Comparison of ENCODE assay signal across 25 mouse cellular contexts in genomic region chr5:140289161-140289560, GRCm38 (mm10). TPM values are rescaled to one million over a fixed set of nuclear protein-coding genes. Genes with fewer than 3 reads are reported as not detected.
DNase-seq lines count a peak whose midpoint lies in the region; ATAC-seq and TF ChIP-seq lines count a peak whose summit lies in the region.
"Had no signal": no experiment of that assay in that cellular context is flagged by ENCODE, and none has a peak within 500 bp of the region (broad histone marks: within the 10 kb centered on the region; RNA-seq: fewer than 3 reads in every experiment).

No protein-coding gene starts in this region.

- peak; percentile 71 for DNase-seq in kidney, adult 11 months
- no peak for DNase-seq in kidney, postnatal 10 days
- peak; percentile 45 to 68 for DNase-seq in kidney, adult 8-10 months
- peak; percentile 44 for DNase-seq in liver, adult 2 months (ENCODE audit: extremely low read depth, low read depth, low spot score)
- no peak for DNase-seq in spleen, postnatal 4 days (ENCODE audit: low spot score in 2 of 2)
- DNase-seq: adrenal gland, adult 8-10 months; adrenal gland, postnatal 25 days; cerebellum, adult 11-12 months; cerebellum, adult 8-10 months; cerebellum, postnatal 36 days; embryo, embryonic 11 days; gastrocnemius, postnatal 25 days; heart, adult 18-20 months; heart, postnatal 14 days; heart, postnatal 4 days had no signal

- TF ChIP-seq CTCF in liver, adult 2 months (IDR thresholded peaks at IDR 0.05; ENCODE audit: low read depth, low read length): no peak
- no peak for TF ChIP-seq CTCF in olfactory bulb, adult 2 months (IDR thresholded peaks at IDR 0.05; ENCODE audit: insufficient read depth, low read depth, low read length)

- H3K9ac ChIP-seq in kidney, embryonic 15.5 days: no peak overlapping the region
- no peak overlapping the region for H3K9ac ChIP-seq in liver, adult 2 months (ENCODE audit: low read depth, low read length)
- H3K9ac ChIP-seq in liver, embryonic 12.5 days: no peak overlapping the region
- H3K9ac ChIP-seq: embryonic facial prominence, embryonic 13.5 days; forebrain, embryonic 12.5 days; forebrain, embryonic 15.5 days; heart, embryonic 13.5 days had no signal

- no peak overlapping the region for H3K4me2 ChIP-seq in kidney, embryonic 15.5 days
- H3K4me2 ChIP-seq in liver, embryonic 12.5 days: no peak overlapping the region
- H3K4me2 ChIP-seq: embryonic facial prominence, embryonic 13.5 days; forebrain, embryonic 12.5 days; forebrain, embryonic 15.5 days; heart, embryonic 13.5 days had no signal

- no peaks in the 10 kb centered on the region for H3K27me3 ChIP-seq in kidney, embryonic 15.5 days
- no peaks in the 10 kb centered on the region for H3K27me3 ChIP-seq in liver, adult 2 months (ENCODE audit: control insufficient read depth, insufficient read depth, low read length)
- no peaks in the 10 kb centered on the region for H3K27me3 ChIP-seq in liver, embryonic 12.5 days (replicated peaks)
- H3K27me3 ChIP-seq: embryonic facial prominence, embryonic 13.5 days; forebrain, embryonic 12.5 days; forebrain, embryonic 15.5 days; heart, embryonic 13.5 days had no signal

- H3K36me3 ChIP-seq in kidney, embryonic 15.5 days: peaks cover 71% of the 10 kb centered on the region
- H3K36me3 ChIP-seq in liver, adult 2 months (ENCODE audit: control insufficient read depth, insufficient read depth, low read length): no peaks in the 10 kb centered on the region
- peaks cover 95% of the 10 kb centered on the region for H3K36me3 ChIP-seq in liver, embryonic 12.5 days

- no peaks in the 10 kb centered on the region for H3K4me1 ChIP-seq in kidney, embryonic 15.5 days
- H3K4me1 ChIP-seq in liver, adult 2 months (ENCODE audit: control insufficient read depth, insufficient read depth, low read length): no peaks in the 10 kb centered on the region
- H3K4me1 ChIP-seq in liver, embryonic 12.5 days: no peaks in the 10 kb centered on the region
- H3K4me1 ChIP-seq in olfactory bulb, adult 2 months (ENCODE audit: control insufficient read depth, insufficient read depth, low read length): peaks cover 14% of the 10 kb centered on the region
- H3K4me1 ChIP-seq: embryonic facial prominence, embryonic 13.5 days; forebrain, embryonic 12.5 days; forebrain, embryonic 15.5 days had no signal

- ATAC-seq in kidney, embryonic 15.5 days (replicated peaks; ENCODE audit: low FRiP score): no peak
- no peak for ATAC-seq in liver, embryonic 12.5 days
- ATAC-seq: activated CD4-positive, CD25-positive, alpha-beta regulatory T cell, adult 4 months had no signal

- no peak for TF ChIP-seq POLR2A in liver, adult 2 months (IDR thresholded peaks at IDR 0.05; ENCODE audit: extremely low read depth, insufficient read depth, low read length)
- TF ChIP-seq POLR2A in olfactory bulb, adult 2 months (IDR thresholded peaks at IDR 0.05; ENCODE audit: insufficient read depth, low read depth, low read length): no peak

- H3K9me3 ChIP-seq in kidney, embryonic 15.5 days (replicated peaks): no peaks in the 10 kb centered on the region
- H3K9me3 ChIP-seq in liver, embryonic 12.5 days (replicated peaks): no peaks in the 10 kb centered on the region
- H3K9me3 ChIP-seq: embryonic facial prominence, embryonic 10.5 days; embryonic facial prominence, embryonic 13.5 days; forebrain, embryonic 12.5 days; forebrain, embryonic 15.5 days; heart, embryonic 13.5 days had no signal

- H3K79me2 ChIP-seq in liver, adult 2 months (ENCODE audit: control insufficient read depth, insufficient read depth, low read length): no peaks in the 10 kb centered on the region

- H3K27ac ChIP-seq in kidney, embryonic 15.5 days: no peak overlapping the region
- no peak overlapping the region for H3K27ac ChIP-seq in liver, adult 2 months (replicated peaks; ENCODE audit: insufficient read depth, low read depth, low read length)
- no peak overlapping the region for H3K27ac ChIP-seq in liver, embryonic 12.5 days
- H3K27ac ChIP-seq in olfactory bulb, adult 2 months (ENCODE audit: insufficient read depth, low read depth, low read length): peak overlapping the region; percentile 31; the same call in 1 of the 2 replicates
- H3K27ac ChIP-seq: embryonic facial prominence, embryonic 10.5 days; embryonic facial prominence, embryonic 13.5 days; forebrain, embryonic 12.5 days; forebrain, embryonic 15.5 days; heart, embryonic 13.5 days had no signal

- H3K4me3 ChIP-seq in kidney, embryonic 15.5 days (replicated peaks): no peak overlapping the region
- H3K4me3 ChIP-seq in liver, adult 2 months (ENCODE audit: insufficient read depth, low read depth, low read length): no peak overlapping the region
- no peak overlapping the region for H3K4me3 ChIP-seq in liver, embryonic 12.5 days
- H3K4me3 ChIP-seq in olfactory bulb, adult 2 months (ENCODE audit: insufficient read depth, low read depth, low read length): no peak overlapping the region
- H3K4me3 ChIP-seq: embryonic facial prominence, embryonic 10.5 days; embryonic facial prominence, embryonic 13.5 days; erythroblast, embryonic 14.5 days; forebrain, embryonic 12.5 days; forebrain, embryonic 15.5 days; heart, embryonic 13.5 days had no signal

- WGBS in kidney, embryonic 15.5 days: 94% methylated on average over 2 of the region's 2 CpGs
- 93% methylated on average over 2 of the region's 2 CpGs for WGBS in liver, adult 2 months
- WGBS in liver, embryonic 12.5 days (ENCODE audit: insufficient replicate concordance): 85% methylated on average over 2 of the region's 2 CpGs
- 95% methylated on average over 2 of the region's 2 CpGs for WGBS in olfactory bulb, adult 2 months

RNA-seq across cellular contexts. Expression of gene Mad1l1, which starts 32.2 kb away (rescaled TPM):
- 46.5 and 53.0 TPM in 2 replicates for polyA plus RNA-seq in kidney, embryonic 15.5 days (2015; fragmentation: Nextera tagmentation; extraction: Ambion mirVana)
- 6.4 and 6.7 TPM in 2 replicates for total RNA-seq in liver, adult 2 months (2014; rRNA removed)
- polyA plus RNA-seq in liver, adult 2 months (2012; rRNA removed): 13.0 and 14.4 TPM in 2 replicates
- 31.0 and 33.6 TPM in 2 replicates for polyA plus RNA-seq in liver, embryonic 12.5 days (2016; fragmentation: Nextera tagmentation; extraction: Ambion mirVana)
- polyA plus RNA-seq in olfactory bulb, adult 2 months (2012; ENCODE audit: insufficient read depth, insufficient read length, low replicate concordance, missing spikeins): 302 TPM in 1 of 2 replicates, not detected in the other

RNA-seq across cellular contexts. Expression of gene Nudt1, which starts 32.3 kb away (rescaled TPM):
- polyA plus RNA-seq in kidney, embryonic 15.5 days (2015; fragmentation: Nextera tagmentation; extraction: Ambion mirVana): 54.8 and 60.1 TPM in 2 replicates
- 20.7 and 25.3 TPM in 2 replicates for total RNA-seq in liver, adult 2 months (2014; rRNA removed)
- 15.8 and 20.2 TPM in 2 replicates for polyA plus RNA-seq in liver, adult 2 months (2012; rRNA removed)
- 34.6 and 36.3 TPM in 2 replicates for polyA plus RNA-seq in liver, embryonic 12.5 days (2016; fragmentation: Nextera tagmentation; extraction: Ambion mirVana)
- not detected in 2 replicates for polyA plus RNA-seq in olfactory bulb, adult 2 months (2012; ENCODE audit: insufficient read depth, insufficient read length, low replicate concordance, missing spikeins)

RNA-seq across cellular contexts. Expression of gene Mrm2, which starts 42.5 kb away (rescaled TPM):
- polyA plus RNA-seq in kidney, embryonic 15.5 days (2015; fragmentation: Nextera tagmentation; extraction: Ambion mirVana): 20.0 and 21.0 TPM in 2 replicates
- 6.8 and 8.0 TPM in 2 replicates for total RNA-seq in liver, adult 2 months (2014; rRNA removed)
- 8.4 and 8.9 TPM in 2 replicates for polyA plus RNA-seq in liver, adult 2 months (2012; rRNA removed)
- 12.0 and 14.7 TPM in 2 replicates for polyA plus RNA-seq in liver, embryonic 12.5 days (2016; fragmentation: Nextera tagmentation; extraction: Ambion mirVana)
- not detected in 2 replicates for polyA plus RNA-seq in olfactory bulb, adult 2 months (2012; ENCODE audit: insufficient read depth, insufficient read length, low replicate concordance, missing spikeins)

Comparison
In these comparisons a context has a peak if more than half of its experiments do, and no peak if none do; other contexts are left out.
1. DNase-seq: peak in kidney, adult 11 months (single experiment), kidney, adult 8-10 months (2 of 2) and liver, adult 2 months (single experiment); none in kidney, postnatal 10 days (single experiment) and spleen, postnatal 4 days (0 of 2).
2. RNA of gene Nudt1, which starts 32.3 kb away (polyA plus RNA-seq): 54.8 to 60.1 TPM in kidney, embryonic 15.5 days, 34.6 to 36.3 TPM in liver, embryonic 12.5 days and 15.8 to 20.2 TPM in liver, adult 2 months; not detected in olfactory bulb, adult 2 months; every median in the first group is over 10 times any median in the second.